Mouse (Mus musculus) heart, adult 2 months (tissue): ENCODE measurements around the gene Dbndd2.

Experiments
- CTCF ChIP-seq: fragments of 200-600 bp; IDR thresholded peaks from 2 replicates; pipeline ENCODE4 v1.8.1; 2022; ENCODE audit warnings: antibody characterized with exemption, mild to moderate bottlenecking, moderate library complexity
- POLR2A ChIP-seq: fragments of 200-500 bp; IDR thresholded peaks from 2 replicates; pipeline ENCODE4 v1.6.1; 2011; ENCODE audit warnings: mild to moderate bottlenecking, low read depth, low read length, control low read depth; ENCODE audit not compliant: insufficient read depth

- TF ChIP-seq CTCF (no peak), POLR2A (no peak)
These were observed 47.6 kb upstream of the Dbndd2 start for GRCm38 (mm10) chr2:164438257-164438656.
